Mouse (Mus musculus) megakaryocyte progenitor cell, adult 5-6 weeks (primary cell): ENCODE measurements at regions not wholly inside any gene's neighbourhood (a gene's known extent, or its start where the extent isn't known, plus 50 kb on each side); places are given as distances from the start of the nearest gene placed in this dataset.
"Not testable (repeated sequence)": the region's sequence is repeated elsewhere in the genome, so short reads cannot be mapped to it uniquely, and the experiment has no call there.

ENCODE experiments used
- ATAC-seq: replicated peaks from 2 replicates; pipeline ENCODE4 v1.8.0; 2016; ENCODE audit warnings: mild to moderate bottlenecking, moderate TSS enrichment, inconsistent platforms; ENCODE audit not compliant: poor library complexity

DNA sequence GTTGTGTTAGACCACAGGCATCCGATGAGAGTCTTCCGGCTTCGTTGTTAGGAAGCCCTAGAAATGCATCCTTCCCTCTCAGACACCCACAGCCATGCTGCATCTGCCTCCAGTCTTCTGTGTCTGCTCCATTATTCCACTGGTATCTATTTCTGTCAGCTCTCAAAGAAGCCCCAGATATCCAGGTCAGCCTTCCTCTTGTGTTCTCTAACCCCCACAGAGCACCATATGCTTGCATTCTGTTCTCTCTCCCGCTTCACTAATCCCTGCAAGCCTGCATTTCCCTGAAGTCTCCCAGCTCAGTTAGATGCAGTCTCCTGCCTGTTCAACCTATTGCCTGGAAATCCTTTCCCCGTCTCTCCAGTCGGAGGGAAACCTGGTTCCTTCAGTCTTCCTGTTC is 53.6 kb upstream of the Wdfy3 start:
- ATAC-seq = no peak

DNA sequence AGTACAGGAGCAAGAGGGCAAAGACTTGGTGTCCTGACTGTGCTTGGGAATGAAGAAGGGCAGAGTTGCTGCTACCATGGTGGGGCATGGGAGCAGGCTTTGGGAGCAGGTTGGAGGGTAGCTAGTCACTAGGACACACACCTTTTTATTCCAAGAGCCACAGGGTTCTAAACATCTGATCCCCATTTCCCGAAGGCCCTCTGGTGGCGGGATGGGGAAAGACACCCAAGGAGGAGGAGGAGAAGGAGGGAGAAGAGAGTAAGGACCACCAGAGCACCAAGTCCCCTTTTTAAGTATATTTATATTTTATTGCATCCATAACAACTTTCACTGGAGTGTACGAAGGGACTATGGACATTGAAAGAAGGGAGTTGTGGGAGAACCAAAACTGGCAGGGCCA is 57.0 kb upstream of the Wdfy3 start:
- peak; percentile 52; the same call in 1 of the 2 replicates for ATAC-seq

DNA sequence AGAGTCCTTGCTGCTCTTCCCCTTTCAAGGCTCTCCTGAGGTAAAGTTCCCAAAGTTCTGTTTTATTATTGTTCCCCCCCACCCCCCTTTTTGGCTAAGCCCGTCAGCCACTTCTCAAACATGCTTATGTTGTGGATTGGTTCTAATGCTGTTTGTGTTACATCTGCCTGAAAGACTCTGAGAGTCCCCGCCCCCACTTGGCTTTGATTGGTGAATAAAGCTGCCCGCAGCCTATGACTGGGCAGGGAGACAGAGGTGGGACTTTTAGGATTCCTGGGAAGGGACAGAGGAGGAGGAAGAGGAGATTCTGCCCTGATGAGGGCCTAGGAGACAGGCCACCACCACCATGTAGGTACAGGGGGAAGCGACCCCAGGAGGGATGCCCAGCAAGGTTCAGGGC is 78.3 kb upstream of the Wdfy3 start:
- ATAC-seq = no peak

DNA sequence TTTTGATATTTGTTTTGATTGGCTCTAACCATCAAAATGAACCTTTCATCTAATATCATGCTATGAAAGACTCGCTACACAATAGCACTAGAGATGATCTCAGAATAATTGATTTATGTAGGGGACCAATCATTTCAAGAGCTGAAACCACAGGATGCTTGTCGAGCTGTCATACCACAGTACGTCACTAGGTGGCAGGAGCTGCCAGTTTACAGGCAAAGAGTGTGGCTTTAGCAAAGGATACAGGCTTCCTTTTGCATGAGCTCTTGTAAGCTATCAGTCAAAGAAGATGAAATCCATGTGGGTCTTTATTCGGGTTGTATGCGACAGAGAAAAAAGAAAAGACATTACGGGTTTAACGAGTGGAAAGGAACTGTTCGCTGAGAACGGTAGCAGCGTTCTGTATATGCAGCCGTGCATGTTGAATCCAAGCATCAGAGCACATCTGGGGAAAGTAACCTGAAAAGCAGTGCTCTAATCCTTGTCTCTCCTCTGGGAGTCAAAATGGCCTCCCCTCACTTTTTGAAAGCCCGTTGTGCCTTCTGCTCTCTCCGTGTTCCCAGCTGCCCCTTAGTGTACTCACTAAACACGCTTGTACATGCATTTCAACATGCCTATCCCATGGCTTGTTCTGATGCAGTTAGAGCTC is 79.9 kb upstream of the Wdfy3 start:
- ATAC-seq = peak; percentile 94

GRCm38 (mm10) chr5:102159621-102160020 is 89.9 kb upstream of the Wdfy3 start:
- ATAC-seq = no peak

GRCm38 (mm10) chr5:102167981-102168380 is 98.3 kb upstream of the Wdfy3 start:
- no peak for ATAC-seq

GRCm38 (mm10) chr5:102171808-102172207 is 102.1 kb upstream of the Wdfy3 start:
- ATAC-seq = no peak

- no peak for ATAC-seq
Measured at GRCm38 (mm10) chr5:102180250-102180649, 110.5 kb upstream of the Wdfy3 start.

GRCm38 (mm10) chr5:102188951-102189350 is 119.2 kb upstream of the Wdfy3 start:
- ATAC-seq = not testable (repeated sequence)

- no peak for ATAC-seq
Measured at GRCm38 (mm10) chr5:102206456-102206855, 136.7 kb upstream of the Wdfy3 start.

GRCm38 (mm10) chr5:102206953-102207352 is 137.2 kb upstream of the Wdfy3 start:
- peak; percentile 91 for ATAC-seq

- ATAC-seq = 0 out of 2 replicates have a peak, but pooled peaks have one; percentile 26
Measured at GRCm38 (mm10) chr5:102213145-102213544, 143.4 kb upstream of the Wdfy3 start.

GRCm38 (mm10) chr5:102227131-102227530 is 157.4 kb upstream of the Wdfy3 start:
- no peak for ATAC-seq

- no peak for ATAC-seq
Measured at GRCm38 (mm10) chr5:102242614-102243013, 172.9 kb upstream of the Wdfy3 start.

GRCm38 (mm10) chr5:102244706-102245105 is 175.0 kb upstream of the Wdfy3 start:
- ATAC-seq = no peak

DNA sequence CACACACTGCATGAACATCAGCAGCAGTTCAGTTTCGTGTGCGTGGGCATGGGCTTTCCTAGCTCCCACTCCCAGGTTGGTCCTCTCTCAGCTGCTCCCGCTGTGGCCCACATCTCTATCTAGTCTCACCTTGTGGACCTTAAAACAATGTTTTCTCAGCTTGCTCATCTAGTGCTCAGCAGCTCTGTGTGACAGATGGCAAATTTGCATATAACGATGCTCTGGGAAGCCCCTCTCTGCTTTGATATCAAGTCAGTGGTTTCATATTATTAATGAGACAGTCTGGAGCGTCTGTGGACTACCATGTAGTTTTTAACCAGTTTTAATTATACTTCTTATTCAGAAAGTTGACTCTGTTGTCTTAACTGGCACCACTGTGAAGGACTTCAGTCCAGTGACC is 179.0 kb upstream of the Wdfy3 start:
- ATAC-seq = no peak

- no peak for ATAC-seq
Measured at GRCm38 (mm10) chr5:102251076-102251475, 181.4 kb upstream of the Wdfy3 start.

GRCm38 (mm10) chr5:102253786-102254185 is 184.1 kb upstream of the Wdfy3 start:
- ATAC-seq = no peak

GRCm38 (mm10) chr5:102257104-102257503 is 187.4 kb upstream of the Wdfy3 start:
- ATAC-seq = no peak

DNA sequence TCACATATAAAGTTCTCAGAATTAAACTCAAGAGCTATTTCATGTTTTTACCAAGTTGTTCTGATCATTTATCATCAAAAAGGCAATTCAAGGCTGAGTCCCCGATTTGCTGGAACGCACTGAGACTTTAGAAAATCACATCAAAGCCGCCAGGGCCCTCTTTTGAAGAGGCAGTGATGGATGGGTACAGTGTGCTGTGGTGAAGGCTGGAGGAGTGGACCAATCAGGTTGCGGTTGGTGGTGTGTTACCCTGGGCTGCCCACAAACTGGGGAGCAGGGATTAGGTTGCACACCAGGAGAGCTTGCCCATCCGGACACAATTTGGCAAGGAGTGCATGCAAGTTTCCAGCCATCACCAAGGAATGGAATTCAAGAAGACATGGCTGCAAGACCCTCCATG is 191.9 kb upstream of the Wdfy3 start:
- ATAC-seq = no peak

DNA sequence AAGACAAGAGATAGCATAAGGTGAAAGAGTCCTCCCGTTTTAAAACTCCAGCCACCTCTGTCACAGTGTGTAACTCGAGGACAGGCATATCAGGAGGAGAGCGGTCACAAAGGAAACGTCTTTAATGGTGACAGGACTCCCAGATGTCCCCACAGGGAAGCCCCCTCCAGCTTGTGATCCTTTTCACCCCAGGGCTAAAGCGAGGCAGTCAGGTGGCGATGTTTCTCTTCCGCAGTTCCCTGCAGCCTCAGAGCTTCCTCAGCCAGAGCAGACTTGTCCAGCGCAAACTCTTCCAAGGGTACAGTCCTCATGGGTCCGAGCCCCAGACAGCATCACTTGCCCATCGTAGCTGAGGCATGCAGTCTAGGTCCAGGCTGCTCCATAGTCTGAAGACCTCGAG is 196.7 kb upstream of the Wdfy3 start:
- ATAC-seq = no peak

- no peak for ATAC-seq
Measured at GRCm38 (mm10) chr5:102267150-102267549, 197.4 kb upstream of the Wdfy3 start.

- ATAC-seq = no peak
Measured at GRCm38 (mm10) chr5:102269204-102269603, 199.5 kb upstream of the Wdfy3 start.
